Mouse (Mus musculus) heart, postnatal 0 days (tissue): ENCODE results near the gene Bnip3.

ENCODE experiments used
- CTCF ChIP-seq: IDR thresholded peaks from 2 replicates; pipeline ENCODE4 v1.5.1; 2016; ENCODE audit warnings: antibody characterized with exemption, control low read depth, low read depth
- EP300 ChIP-seq: IDR thresholded peaks from 2 replicates; pipeline ENCODE4 v1.6.1; 2016; ENCODE audit warnings: antibody characterized with exemption, low read depth

- no peak for TF ChIP-seq CTCF
- TF ChIP-seq EP300, result no peak
Measured at GRCm38 (mm10) chr7:138863950-138864572, 45.3 kb downstream of the Bnip3 start.
